Mouse (Mus musculus) macrophage (primary cell): ENCODE results near the gene Zfp423. TPM values are rescaled to one million over a fixed set of nuclear protein-coding genes. Genes with fewer than 3 reads are reported as not detected.

Experiments
- H3K27ac ChIP-seq: fragments of 350-480 bp; formaldehyde crosslinking; 2 replicates; pipeline ENCODE4 v1.9.0; 2021
- H3K36me3 ChIP-seq: fragments of 350-480 bp; formaldehyde crosslinking; 2 replicates; pipeline ENCODE4 v1.9.0; 2021; ENCODE audit errors: inconsistent target
- H3K4me3 ChIP-seq: fragments of 350-480 bp; formaldehyde crosslinking; 2 replicates; pipeline ENCODE4 v1.9.0; 2021; ENCODE audit errors: inconsistent target
- H3K79me2 ChIP-seq: fragments of 350-480 bp; formaldehyde crosslinking; 2 replicates; pipeline ENCODE4 v1.9.0; 2021; ENCODE audit errors: inconsistent target
- WGBS: methylation state at CpG from one replicate; pipeline ENCODE4 v1.1.7; 2026; ENCODE audit warnings: inconsistent platforms; ENCODE audit not compliant: missing documents; 5-methylcytosine and 5-hydroxymethylcytosine counted together
- polyA plus RNA-seq: library from polyadenylated mRNA; stranded (reverse); fragments of 250-400 nt; gene quantifications from 3 replicates; pipeline ENCODE4 v1.2.4, GENCODE M21; 2018; ENCODE audit warnings: inconsistent platforms

The Zfp423 gene
- polyA plus RNA-seq, 1 experiment from 2014 or later, result not detected

GRCm38 (mm10) chr8:87934175-87934574 is 25.2 kb downstream of the Zfp423 start:
- H3K79me2 ChIP-seq, result no peaks in the 10 kb centered on the region
- no peak overlapping the region for H3K4me3 ChIP-seq
- 93% methylated on average over 13 of the region's 13 CpGs for WGBS
- no peak overlapping the region for H3K27ac ChIP-seq
- no peaks in the 10 kb centered on the region for H3K36me3 ChIP-seq

- Histone ChIP-seq H3K36me3 (no peaks in the 10 kb centered on the region), H3K27ac (no peak overlapping the region), H3K79me2 (no peaks in the 10 kb centered on the region), H3K4me3 (no peak overlapping the region)
- 85% methylated on average over 8 of the region's 8 CpGs for WGBS
Measured at GRCm38 (mm10) chr8:87933752-87934151, 25.6 kb downstream of the Zfp423 start.

DNA sequence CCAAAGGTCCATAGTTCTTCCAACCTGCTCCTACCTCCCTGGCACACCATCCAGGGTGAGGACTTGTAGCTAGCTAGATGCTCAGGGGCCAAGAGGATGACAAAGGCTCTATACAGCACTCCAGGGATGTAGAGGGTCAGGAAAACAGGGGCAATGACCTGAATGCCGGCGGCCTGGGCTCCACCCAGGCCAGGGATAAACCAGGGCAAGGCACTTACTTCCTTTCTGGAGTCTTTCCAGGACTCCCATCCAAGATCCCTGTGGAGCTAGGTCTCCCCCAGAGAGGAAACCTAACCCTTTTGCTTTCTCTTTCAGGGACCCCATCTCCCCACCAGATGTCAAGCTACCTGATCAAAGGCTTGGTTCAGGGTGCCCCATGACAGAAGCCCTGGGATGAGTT is 30.5 kb downstream of the Zfp423 start:
- H3K27ac ChIP-seq, result no peak overlapping the region
- no peaks in the 10 kb centered on the region for H3K36me3 ChIP-seq
- H3K4me3 ChIP-seq, result no peak overlapping the region
- WGBS, result 51% methylated on average over 2 of the region's 2 CpGs
- no peaks in the 10 kb centered on the region for H3K79me2 ChIP-seq

- H3K27ac ChIP-seq, result no peak overlapping the region
- H3K4me3 ChIP-seq, result no peak overlapping the region
- WGBS, result 86% methylated on average over 10 of the region's 10 CpGs
- H3K79me2 ChIP-seq, result no peaks in the 10 kb centered on the region
- H3K36me3 ChIP-seq, result no peaks in the 10 kb centered on the region
Measured at GRCm38 (mm10) chr8:87927034-87927830, 32.2 kb downstream of the Zfp423 start.

DNA sequence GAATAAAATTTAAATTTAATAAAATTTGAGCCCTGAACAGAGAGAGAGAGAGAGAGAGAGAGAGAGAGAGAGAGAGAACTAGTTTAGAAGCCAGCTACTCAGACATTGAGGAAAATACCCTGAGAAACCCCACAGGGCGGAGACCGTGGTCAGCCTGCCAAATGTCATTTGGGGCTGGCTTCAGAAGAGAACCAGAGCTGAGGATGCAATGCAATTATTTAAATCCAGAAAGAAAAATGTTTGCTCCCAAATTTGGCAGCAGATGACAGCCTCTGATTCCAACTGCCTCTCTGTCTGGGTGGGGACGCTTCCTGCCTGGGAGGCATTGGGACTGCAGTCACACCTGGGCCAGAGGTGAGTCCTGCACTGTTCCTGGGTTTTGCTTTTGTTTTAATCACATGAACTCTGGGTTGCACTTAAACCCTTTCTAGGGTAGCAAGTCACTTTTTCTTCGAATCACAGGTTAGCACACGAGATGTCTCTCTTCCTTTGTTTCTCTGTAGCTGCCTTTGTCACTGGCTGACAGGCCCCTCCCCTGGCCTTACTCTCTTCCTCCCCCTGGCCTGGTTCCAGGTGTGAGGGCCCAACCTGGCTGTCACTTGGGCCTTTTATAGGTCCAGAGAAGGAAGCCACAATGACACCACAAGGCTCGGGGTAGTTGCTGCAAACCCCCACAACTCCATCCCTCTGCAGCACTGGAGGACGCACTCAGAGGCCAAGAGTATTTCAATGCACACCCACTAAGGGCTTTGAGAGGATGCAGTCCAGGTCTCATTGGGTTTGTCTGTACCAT is 33.1 kb downstream of the Zfp423 start:
- 49% methylated on average over 7 of the region's 7 CpGs for WGBS
- Histone ChIP-seq H3K79me2 (no peaks in the 10 kb centered on the region), H3K36me3 (no peaks in the 10 kb centered on the region), H3K27ac (no peak overlapping the region), H3K4me3 (no peak overlapping the region)

- Histone ChIP-seq H3K79me2 (no peaks in the 10 kb centered on the region), H3K27ac (no peak overlapping the region), H3K4me3 (no peak overlapping the region), H3K36me3 (no peaks in the 10 kb centered on the region)
- 83% methylated on average over 6 of the region's 6 CpGs for WGBS
Measured at GRCm38 (mm10) chr8:87922936-87923335, 36.5 kb downstream of the Zfp423 start.

- no peak overlapping the region for H3K27ac ChIP-seq
- H3K36me3 ChIP-seq, result no peaks in the 10 kb centered on the region
- WGBS, result 89% methylated on average over 5 of the region's 6 CpGs
- H3K79me2 ChIP-seq, result no peaks in the 10 kb centered on the region
- no peak overlapping the region for H3K4me3 ChIP-seq
Measured at GRCm38 (mm10) chr8:87922446-87922845, 36.9 kb downstream of the Zfp423 start.

DNA sequence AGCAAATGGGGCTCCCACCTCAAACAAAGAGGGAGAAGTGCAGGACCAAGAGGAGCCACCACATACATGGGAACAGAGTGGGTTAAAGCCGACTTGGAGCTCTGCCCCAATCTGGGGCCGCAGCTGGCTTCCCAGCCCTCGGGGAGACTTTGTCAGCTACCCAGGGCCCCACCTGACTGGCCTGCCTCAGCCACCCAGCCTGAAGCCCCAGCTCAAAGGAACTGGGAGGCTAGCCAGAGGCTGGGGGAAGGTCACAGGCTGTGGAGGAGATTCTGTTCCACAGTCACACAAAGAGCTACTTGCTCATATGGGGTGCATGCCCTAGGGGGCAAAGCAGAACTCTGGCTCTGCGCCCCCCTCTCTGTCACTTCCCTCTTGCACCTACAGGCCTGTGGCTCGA is 41.4 kb downstream of the Zfp423 start:
- 52% methylated on average over 5 of the region's 5 CpGs for WGBS
- Histone ChIP-seq H3K4me3 (no peak overlapping the region), H3K36me3 (no peaks in the 10 kb centered on the region), H3K79me2 (no peaks in the 10 kb centered on the region), H3K27ac (no peak overlapping the region)

DNA sequence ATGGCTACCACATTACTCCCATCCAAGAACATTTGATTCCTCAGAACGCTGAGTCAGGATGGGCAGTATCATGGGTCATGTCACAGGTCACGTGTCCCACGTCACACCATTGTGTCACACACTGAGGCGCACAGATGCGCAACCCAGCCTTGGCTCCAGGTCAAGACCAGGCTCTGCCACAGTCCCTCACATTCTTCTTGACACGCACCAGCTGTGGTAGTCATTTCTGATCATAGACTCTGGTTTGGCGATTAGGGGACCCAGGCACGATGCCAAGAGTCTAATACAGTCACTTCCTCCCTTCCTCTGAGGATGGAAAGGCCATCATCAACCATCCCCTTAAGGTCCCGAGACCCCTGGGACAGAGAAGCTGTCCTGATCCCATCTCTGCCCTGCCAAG is 43.6 kb downstream of the Zfp423 start:
- 76% methylated on average over 9 of the region's 9 CpGs for WGBS
- Histone ChIP-seq H3K27ac (no peak overlapping the region), H3K4me3 (no peak overlapping the region), H3K79me2 (no peaks in the 10 kb centered on the region), H3K36me3 (no peaks in the 10 kb centered on the region)

- 59% methylated on average over 6 of the region's 6 CpGs for WGBS
- Histone ChIP-seq H3K27ac (no peak overlapping the region), H3K4me3 (no peak overlapping the region), H3K36me3 (no peaks in the 10 kb centered on the region), H3K79me2 (no peaks in the 10 kb centered on the region)
Measured at GRCm38 (mm10) chr8:87914247-87914967, 45.0 kb downstream of the Zfp423 start.

DNA sequence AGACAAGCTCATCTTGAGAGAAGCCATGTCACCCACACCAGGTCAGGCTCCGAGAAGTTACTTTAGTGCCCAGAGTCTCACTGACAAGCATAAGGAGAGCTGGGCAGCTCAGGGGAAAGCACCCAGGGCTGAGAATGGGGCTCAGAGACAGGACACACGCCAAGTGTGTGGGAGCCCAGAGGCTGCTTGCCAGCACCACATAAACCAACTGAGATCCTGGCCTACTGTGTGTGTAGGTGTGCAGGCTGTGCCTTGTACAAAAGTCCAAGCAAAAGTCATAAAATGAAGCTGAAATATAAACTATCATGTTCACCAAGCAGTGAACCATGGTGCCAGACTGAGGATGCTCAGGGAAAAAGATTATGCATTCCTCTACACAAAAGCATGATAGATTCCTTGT is 50.5 kb downstream of the Zfp423 start:
- Histone ChIP-seq H3K36me3 (no peaks in the 10 kb centered on the region), H3K79me2 (no peaks in the 10 kb centered on the region), H3K4me3 (no peak overlapping the region), H3K27ac (no peak overlapping the region)
- WGBS, result 63% methylated on average over 2 of the region's 2 CpGs

DNA sequence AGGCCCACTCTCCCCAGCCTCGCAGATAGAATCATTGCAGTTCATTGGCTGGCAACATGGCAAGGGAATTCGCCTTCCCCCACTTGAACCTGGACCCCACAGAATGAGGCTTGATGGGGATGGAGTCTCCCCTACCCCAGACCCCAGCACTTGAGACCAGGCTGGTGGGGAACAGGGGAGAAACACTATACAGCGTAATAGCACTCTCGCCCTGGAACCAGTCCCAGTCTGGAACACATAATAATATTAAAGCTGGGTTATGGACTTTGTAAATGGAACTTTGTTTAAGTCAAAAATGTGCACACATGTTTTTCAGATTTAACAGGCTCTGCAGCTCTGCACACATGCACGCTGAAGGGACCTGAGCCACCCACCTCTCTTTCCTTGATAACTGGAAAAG is 54.0 kb downstream of the Zfp423 start:
- H3K27ac ChIP-seq, result no peak overlapping the region
- no peaks in the 10 kb centered on the region for H3K36me3 ChIP-seq
- 89% methylated on average over 5 of the region's 5 CpGs for WGBS
- no peak overlapping the region for H3K4me3 ChIP-seq
- H3K79me2 ChIP-seq, result no peaks in the 10 kb centered on the region

- Histone ChIP-seq H3K27ac (no peak overlapping the region), H3K36me3 (no peaks in the 10 kb centered on the region), H3K79me2 (no peaks in the 10 kb centered on the region), H3K4me3 (no peak overlapping the region)
- 89% methylated on average over 5 of the region's 5 CpGs for WGBS
Measured at GRCm38 (mm10) chr8:87904108-87904507, 55.3 kb downstream of the Zfp423 start.

DNA sequence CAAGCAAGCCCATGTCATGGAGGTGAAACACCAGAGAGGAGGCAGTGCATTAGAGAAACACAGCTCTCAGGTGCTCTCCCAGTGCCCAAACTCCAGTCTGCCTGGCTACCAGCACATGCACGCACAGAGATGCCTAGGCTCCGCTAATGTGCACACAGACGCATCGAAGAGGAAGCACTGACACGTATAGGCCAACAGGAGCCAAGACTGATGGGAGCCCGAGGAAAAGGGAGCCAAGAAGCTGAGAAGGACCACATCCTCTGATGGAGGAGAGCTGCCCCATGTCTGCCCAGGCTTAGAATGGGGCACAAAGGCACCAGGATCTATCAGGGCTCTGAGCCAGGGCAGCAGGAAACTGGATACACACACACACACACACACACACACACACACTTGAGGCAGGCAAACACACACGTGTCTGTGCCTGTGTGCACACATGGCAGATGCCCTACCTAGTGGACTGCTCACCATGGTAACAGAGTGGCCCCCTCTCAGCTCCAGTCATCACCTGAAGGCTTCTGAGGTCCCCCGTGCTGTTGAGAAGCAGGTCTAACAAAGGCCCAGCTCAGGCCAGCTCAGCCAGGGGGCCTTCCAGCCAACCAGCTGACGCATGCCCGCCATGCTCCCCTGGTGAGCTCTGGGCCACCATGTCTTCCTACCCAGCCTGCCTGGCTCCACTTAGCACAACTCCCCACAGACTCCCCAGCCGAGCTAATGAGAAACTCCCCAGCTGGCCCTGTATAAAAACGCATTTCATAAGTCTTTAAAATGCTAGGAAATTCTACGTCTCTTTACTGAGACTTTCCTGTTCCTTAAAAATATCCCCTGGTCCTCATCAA is 64.0 kb downstream of the Zfp423 start:
- WGBS, result 78% methylated on average over 13 of the region's 13 CpGs
- H3K4me3 ChIP-seq, result no peak overlapping the region
- no peak overlapping the region for H3K27ac ChIP-seq
- H3K36me3 ChIP-seq, result no peaks in the 10 kb centered on the region
- H3K79me2 ChIP-seq, result no peaks in the 10 kb centered on the region
